Mouse (Mus musculus) liver, adult 2 months (tissue): ENCODE measurements around the gene Kcnk15. TPM values are rescaled to one million over a fixed set of nuclear protein-coding genes. Genes with fewer than 3 reads are reported as not detected.

ENCODE experiments used
- DNase-seq: peaks from one replicate; pipeline ENCODE4 v3.0.0-alpha.2; 2011; ENCODE audit warnings: low read depth, low spot score; ENCODE audit errors: extremely low read depth
- H3K27ac ChIP-seq: fragments of 200-500 bp; replicated peaks from 2 replicates; pipeline ENCODE4 v1.5.1; 2012; ENCODE audit warnings: low read depth, mild to moderate bottlenecking, control low read depth, inconsistent platforms, low read length; ENCODE audit not compliant: insufficient read depth
- H3K27me3 ChIP-seq: fragments of 200-500 bp; 2 replicates; pipeline ENCODE4 v1.6.1; 2012; ENCODE audit warnings: mild to moderate bottlenecking, moderate library complexity, low read length, inconsistent platforms; ENCODE audit not compliant: control insufficient read depth, insufficient read depth
- H3K36me3 ChIP-seq: fragments of 200-500 bp; 2 replicates; pipeline ENCODE4 v1.6.1; 2012; ENCODE audit warnings: low read length, inconsistent platforms; ENCODE audit not compliant: control insufficient read depth, insufficient read depth
- H3K4me1 ChIP-seq: fragments of 200-500 bp; 2 replicates; pipeline ENCODE4 v1.6.1; 2011; ENCODE audit warnings: low read length; ENCODE audit not compliant: control insufficient read depth, insufficient read depth
- H3K4me3 ChIP-seq: fragments of 200-500 bp; 2 replicates; pipeline ENCODE4 v1.5.1; 2011; ENCODE audit warnings: low read depth, mild to moderate bottlenecking, control low read depth, low read length, moderate library complexity; ENCODE audit not compliant: insufficient read depth
- H3K79me2 ChIP-seq: fragments of 200-500 bp; 2 replicates; pipeline ENCODE4 v1.6.1; 2012; ENCODE audit warnings: inconsistent platforms, mild to moderate bottlenecking, low read length, moderate library complexity; ENCODE audit not compliant: control insufficient read depth, insufficient read depth
- H3K9ac ChIP-seq: fragments of 200-500 bp; 2 replicates; pipeline ENCODE4 v1.6.1; 2012; ENCODE audit warnings: low read depth, mild to moderate bottlenecking, control low read depth, inconsistent platforms, low read length
- CTCF ChIP-seq: fragments of 200-500 bp; IDR thresholded peaks from 2 replicates; pipeline ENCODE4 v1.5.1; 2011; ENCODE audit warnings: low read depth, low read length, control low read depth
- POLR2A ChIP-seq: fragments of 200-500 bp; IDR thresholded peaks from 2 replicates; pipeline ENCODE4 v1.6.1; 2011; ENCODE audit warnings: low read length, control low read depth; ENCODE audit not compliant: insufficient read depth; ENCODE audit errors: extremely low read depth
- WGBS: fragments of 180-500 bp; shearing (Covaris S2); methylation state at CpG from one replicate; pipeline ENCODE4 v1.1.7; 2018; 5-methylcytosine and 5-hydroxymethylcytosine counted together
- polyA plus RNA-seq: library from polyadenylated mRNA; depleted of rRNA; stranded (reverse); fragments of >200 nt; gene quantifications from 2 replicates; pipeline ENCODE4 v1.2.3, GENCODE M21; 2012
- total RNA-seq: library from RNA; depleted of rRNA; stranded (reverse); fragments of >200 nt; gene quantifications from 2 replicates; pipeline ENCODE4 v1.2.3, GENCODE M21; 2014

Gene Kcnk15
- total and polyA plus RNA-seq, 2 experiments = not detected

GRCm38 (mm10) chr2:163893446-163894370 lies 40.3 kb downstream of the Kcnk15 start:
- no peaks in the 10 kb centered on the region for H3K4me1 ChIP-seq
- no peaks in the 10 kb centered on the region for H3K27me3 ChIP-seq
- no peaks in the 10 kb centered on the region for H3K36me3 ChIP-seq
- no peak for TF ChIP-seq CTCF
- no peak for TF ChIP-seq POLR2A
- no peak for DNase-seq
- H3K79me2 ChIP-seq = no peaks in the 10 kb centered on the region
- H3K4me3 ChIP-seq = no peak overlapping the region
- H3K27ac ChIP-seq = no peak overlapping the region
- no peak overlapping the region for H3K9ac ChIP-seq
- WGBS = 82% methylated on average over 7 of the region's 7 CpGs

- Histone ChIP-seq H3K4me1 (no peaks in the 10 kb centered on the region), H3K4me3 (no peak overlapping the region), H3K79me2 (no peaks in the 10 kb centered on the region), H3K27ac (no peak overlapping the region), H3K9ac (no peak overlapping the region), H3K27me3 (no peaks in the 10 kb centered on the region), H3K36me3 (no peaks in the 10 kb centered on the region)
- no peak for DNase-seq
- TF ChIP-seq POLR2A (no peak), CTCF (no peak)
- WGBS = 76% methylated on average over 2 of the region's 2 CpGs
These were observed 41.7 kb downstream of the Kcnk15 start for GRCm38 (mm10) chr2:163895156-163895555.

- no peak for DNase-seq
- H3K79me2 ChIP-seq = no peaks in the 10 kb centered on the region
- H3K27me3 ChIP-seq = no peaks in the 10 kb centered on the region
- no peaks in the 10 kb centered on the region for H3K36me3 ChIP-seq
- H3K9ac ChIP-seq = no peak overlapping the region
- TF ChIP-seq POLR2A (no peak), CTCF (no peak)
- WGBS = 91% methylated on average over 7 of the region's 7 CpGs
- H3K4me1 ChIP-seq = no peaks in the 10 kb centered on the region
- H3K27ac ChIP-seq = no peak overlapping the region
- H3K4me3 ChIP-seq = no peak overlapping the region
These were observed 43.6 kb downstream of the Kcnk15 start for GRCm38 (mm10) chr2:163897026-163897425.

GRCm38 (mm10) chr2:163897988-163898535 lies 44.6 kb downstream of the Kcnk15 start:
- Histone ChIP-seq H3K36me3 (no peaks in the 10 kb centered on the region), H3K4me3 (no peak overlapping the region), H3K9ac (no peak overlapping the region), H3K4me1 (0 out of 2 replicates have a peak, but pooled peaks cover 2% of the 10 kb centered on the region), H3K27me3 (no peaks in the 10 kb centered on the region), H3K79me2 (no peaks in the 10 kb centered on the region), H3K27ac (no peak overlapping the region)
- no peak for DNase-seq
- TF ChIP-seq CTCF (no peak), POLR2A (no peak)
- 78% methylated on average over 7 of the region's 7 CpGs for WGBS

GRCm38 (mm10) chr2:163899910-163900411 lies 46.5 kb downstream of the Kcnk15 start:
- Histone ChIP-seq H3K4me1 (0 out of 2 replicates have a peak, but pooled peaks cover 2% of the 10 kb centered on the region), H3K27me3 (no peaks in the 10 kb centered on the region), H3K4me3 (no peak overlapping the region), H3K36me3 (no peaks in the 10 kb centered on the region), H3K27ac (no peak overlapping the region), H3K9ac (no peak overlapping the region), H3K79me2 (no peaks in the 10 kb centered on the region)
- 40% methylated on average over 14 of the region's 14 CpGs for WGBS
- no peak for DNase-seq
- TF ChIP-seq CTCF (no peak), POLR2A (no peak)
